Comparison of ENCODE assay signal across 21 mouse cellular contexts in the genomic region with DNA sequence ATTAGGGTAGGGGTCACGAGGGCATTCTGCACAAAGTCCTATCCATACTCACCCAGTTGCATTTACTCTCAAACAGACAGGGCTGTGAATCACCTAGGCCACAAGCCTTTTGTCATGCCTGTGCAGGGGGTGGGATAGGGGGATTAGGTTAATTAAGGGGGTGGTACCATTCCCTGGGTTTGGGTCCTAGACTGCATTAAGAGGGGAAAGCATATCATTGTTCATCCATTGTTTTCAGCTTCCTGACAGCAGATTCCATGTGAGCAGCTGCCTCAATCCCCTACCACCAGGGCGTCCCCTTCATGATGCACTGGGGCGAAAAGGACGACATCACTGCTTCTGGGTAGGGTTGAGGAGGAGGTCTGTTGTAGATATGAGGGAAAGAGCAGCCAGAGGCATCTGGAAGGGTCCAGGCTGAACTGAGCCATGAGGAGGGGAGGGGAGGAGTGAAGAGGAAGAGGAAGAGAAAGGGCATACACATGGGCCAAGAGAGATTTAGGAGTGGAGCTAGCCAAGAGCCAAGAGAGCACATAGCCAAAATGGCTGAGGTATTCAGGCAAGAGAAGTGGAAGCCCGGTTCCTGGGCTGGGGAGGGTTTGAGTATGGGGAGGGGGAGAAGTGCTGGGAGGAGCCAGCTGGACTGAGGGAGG.
"Had no signal": no experiment of that assay in that cellular context is flagged by ENCODE, and none has a peak within 500 bp of the region (broad histone marks: within the 10 kb centered on the region; RNA-seq: fewer than 3 reads in every experiment).

No protein-coding gene starts in this region.

- H3K27ac ChIP-seq: liver, embryonic 14.5 days; lung, embryonic 15.5 days; midbrain, embryonic 10.5 days; midbrain, embryonic 15.5 days; neural tube, embryonic 12.5 days; neural tube, embryonic 15.5 days; stomach, embryonic 15.5 days had no signal

- H3K9ac ChIP-seq: liver, embryonic 14.5 days; lung, embryonic 15.5 days; midbrain, embryonic 15.5 days; neural tube, embryonic 12.5 days; neural tube, embryonic 15.5 days; stomach, embryonic 15.5 days had no signal

- H3K27me3 ChIP-seq: midbrain, embryonic 15.5 days; neural tube, embryonic 15.5 days had no signal

- H3K9me3 ChIP-seq: lung, embryonic 15.5 days; midbrain, embryonic 10.5 days; midbrain, embryonic 15.5 days; neural tube, embryonic 12.5 days; neural tube, embryonic 15.5 days; stomach, embryonic 15.5 days had no signal

- H3K4me1 ChIP-seq: lung, embryonic 15.5 days; neural tube, embryonic 12.5 days; stomach, embryonic 15.5 days had no signal

- DNase-seq: kidney, adult 18-20 months; kidney, adult 9 months; kidney, postnatal 14 days; kidney, postnatal 4 days; layer of hippocampus, adult 9-11 months; lung, adult 18-20 months; lung, postnatal 10 days; lung, postnatal 36 days; retina, postnatal 1 day; right cerebral cortex, postnatal 25 days; spleen, adult 18-20 months; thymus, adult 18-20 months; thymus, postnatal 14 days had no signal

- ATAC-seq: midbrain, embryonic 15.5 days had no signal

- H3K36me3 ChIP-seq: lung, embryonic 15.5 days; midbrain, embryonic 10.5 days; midbrain, embryonic 15.5 days; neural tube, embryonic 12.5 days; neural tube, embryonic 15.5 days; stomach, embryonic 15.5 days had no signal

- H3K4me2 ChIP-seq: lung, embryonic 15.5 days; midbrain, embryonic 15.5 days; neural tube, embryonic 12.5 days; neural tube, embryonic 15.5 days; stomach, embryonic 15.5 days had no signal

- H3K4me3 ChIP-seq: lung, embryonic 15.5 days; megakaryocyte, embryonic 14.5 days; midbrain, embryonic 10.5 days; midbrain, embryonic 15.5 days; neural tube, embryonic 12.5 days; neural tube, embryonic 15.5 days; stomach, embryonic 15.5 days had no signal
